Mouse (Mus musculus) erythroblast, embryonic 14.5 days (primary cell): Measurements from ENCODE around the gene C1qtnf1. TPM values are rescaled to one million over a fixed set of nuclear protein-coding genes. Genes with fewer than 3 reads are reported as not detected.

ENCODE experiments used
- H3K27me3 ChIP-seq: 2 replicates; pipeline ENCODE4 v1.6.1; 2012; ENCODE audit warnings: inconsistent platforms; ENCODE audit not compliant: control insufficient read depth
- H3K36me3 ChIP-seq: 2 replicates; pipeline ENCODE4 v1.6.1; 2012; ENCODE audit warnings: mild to moderate bottlenecking, inconsistent platforms; ENCODE audit not compliant: control insufficient read depth
- H3K4me1 ChIP-seq: 2 replicates; pipeline ENCODE4 v1.6.1; 2012; ENCODE audit warnings: inconsistent platforms; ENCODE audit not compliant: control insufficient read depth
- H3K4me3 ChIP-seq: replicated peaks from 2 replicates; pipeline ENCODE3; 2012; ENCODE audit warnings: moderate library complexity, mild to moderate bottlenecking, inconsistent platforms
- H3K9me3 ChIP-seq: 2 replicates; pipeline ENCODE4 v1.6.1; 2012; ENCODE audit warnings: low read length, inconsistent platforms, mixed read lengths; ENCODE audit not compliant: control insufficient read depth
- GATA1 ChIP-seq: IDR thresholded peaks from 2 replicates; pipeline ENCODE4 v1.6.1; 2012; ENCODE audit warnings: low read length, inconsistent platforms, mixed read lengths
- TAL1 ChIP-seq: IDR thresholded peaks from 3 replicates; pipeline ENCODE4 v1.6.1; 2012; ENCODE audit warnings: low read length, inconsistent platforms, mixed read lengths
- polyA plus RNA-seq: library from polyadenylated mRNA; stranded (reverse); fragments of >175 nt; gene quantifications from 2 replicates; pipeline ENCODE4 v1.2.3, GENCODE M21; 2012

The C1qtnf1 gene
- polyA plus RNA-seq, 1 experiment, result not detected

GRCm38 (mm10) chr11:118459051-118459450 lies 31.0 kb downstream of the C1qtnf1 start:
- Histone ChIP-seq H3K4me3 (no peak overlapping the region), H3K4me1 (no peaks in the 10 kb centered on the region), H3K36me3 (no peaks in the 10 kb centered on the region), H3K27me3 (no peaks in the 10 kb centered on the region), H3K9me3 (peaks cover 5% of the 10 kb centered on the region)
- TF ChIP-seq TAL1 (no peak), GATA1 (no peak)

- TF ChIP-seq GATA1 (no peak), TAL1 (no peak)
- no peak overlapping the region for H3K4me3 ChIP-seq
- H3K4me1 ChIP-seq, result no peaks in the 10 kb centered on the region; the same call in 1 of the 2 replicates
- H3K27me3 ChIP-seq, result no peaks in the 10 kb centered on the region
- H3K9me3 ChIP-seq, result peaks cover 5% of the 10 kb centered on the region
- no peaks in the 10 kb centered on the region for H3K36me3 ChIP-seq
Measured at GRCm38 (mm10) chr11:118459536-118459935, 31.5 kb downstream of the C1qtnf1 start.

GRCm38 (mm10) chr11:118460280-118460679 lies 32.3 kb downstream of the C1qtnf1 start:
- Histone ChIP-seq H3K36me3 (no peaks in the 10 kb centered on the region), H3K4me3 (no peak overlapping the region), H3K27me3 (no peaks in the 10 kb centered on the region), H3K4me1 (no peaks in the 10 kb centered on the region; the same call in 1 of the 2 replicates), H3K9me3 (peaks cover 5% of the 10 kb centered on the region)
- no peak for TF ChIP-seq GATA1
- no peak for TF ChIP-seq TAL1

GRCm38 (mm10) chr11:118467441-118468035 lies 39.5 kb downstream of the C1qtnf1 start:
- Histone ChIP-seq H3K4me1 (peaks cover 29% of the 10 kb centered on the region), H3K27me3 (no peaks in the 10 kb centered on the region), H3K36me3 (no peaks in the 10 kb centered on the region), H3K9me3 (no peaks in the 10 kb centered on the region), H3K4me3 (no peak overlapping the region)
- no peak for TF ChIP-seq GATA1
- TF ChIP-seq TAL1, result no peak

- TF ChIP-seq TAL1 (no peak), GATA1 (no peak)
- Histone ChIP-seq H3K4me3 (no peak overlapping the region), H3K36me3 (no peaks in the 10 kb centered on the region), H3K27me3 (no peaks in the 10 kb centered on the region), H3K4me1 (peaks cover 45% of the 10 kb centered on the region), H3K9me3 (no peaks in the 10 kb centered on the region)
Measured at GRCm38 (mm10) chr11:118469509-118470160, 41.6 kb downstream of the C1qtnf1 start.

GRCm38 (mm10) chr11:118470234-118470966 lies 42.4 kb downstream of the C1qtnf1 start:
- Histone ChIP-seq H3K4me3 (no peak overlapping the region), H3K27me3 (no peaks in the 10 kb centered on the region), H3K9me3 (no peaks in the 10 kb centered on the region), H3K36me3 (no peaks in the 10 kb centered on the region), H3K4me1 (peaks cover 52% of the 10 kb centered on the region)
- TF ChIP-seq GATA1, result no peak

- Histone ChIP-seq H3K4me1 (peaks cover 60% of the 10 kb centered on the region), H3K27me3 (no peaks in the 10 kb centered on the region), H3K9me3 (no peaks in the 10 kb centered on the region), H3K4me3 (no peak overlapping the region), H3K36me3 (no peaks in the 10 kb centered on the region)
- TF ChIP-seq GATA1 (no peak), TAL1 (no peak)
Measured at GRCm38 (mm10) chr11:118471676-118472075, 43.7 kb downstream of the C1qtnf1 start.

GRCm38 (mm10) chr11:118473161-118473560 lies 45.2 kb downstream of the C1qtnf1 start:
- Histone ChIP-seq H3K27me3 (no peaks in the 10 kb centered on the region), H3K4me1 (peaks cover 67% of the 10 kb centered on the region), H3K36me3 (no peaks in the 10 kb centered on the region), H3K9me3 (no peaks in the 10 kb centered on the region), H3K4me3 (no peak overlapping the region)
- TF ChIP-seq TAL1 (no peak), GATA1 (no peak)

GRCm38 (mm10) chr11:118473842-118474500 lies 46.0 kb downstream of the C1qtnf1 start:
- Histone ChIP-seq H3K4me3 (no peak overlapping the region), H3K9me3 (no peaks in the 10 kb centered on the region), H3K4me1 (peaks cover 67% of the 10 kb centered on the region), H3K27me3 (no peaks in the 10 kb centered on the region), H3K36me3 (peaks cover 3% of the 10 kb centered on the region)
- TF ChIP-seq TAL1 (no peak), GATA1 (no peak)
